Mouse (Mus musculus) midbrain, postnatal 0 days (tissue): ENCODE measurements at regions not wholly inside any gene's neighbourhood (a gene's known extent, or its start where the extent isn't known, plus 50 kb on each side); places are given as distances from the start of the nearest gene placed in this dataset.

Experiments
- ATAC-seq: fragments of 200-750 bp; cut with Nextera tagmentation; 2 replicates; pipeline ENCODE4 v1.8.0; 2017; ENCODE audit warnings: moderate number of reproducible peaks, mild to moderate bottlenecking, moderate TSS enrichment, moderate library complexity; ENCODE audit not compliant: low FRiP score
- DNase-seq: peaks from one replicate; pipeline ENCODE4 v3.0.0-alpha.2; 2015; ENCODE audit warnings: low spot score
- H3K27ac ChIP-seq: fragments of 300-500 bp; sonication (generic); 2 replicates; pipeline ENCODE4 v1.5.1; 2014; ENCODE audit warnings: low read depth, mild to moderate bottlenecking, low read length, mixed read lengths
- H3K27me3 ChIP-seq: fragments of 300-500 bp; sonication (generic); 2 replicates; pipeline ENCODE4 v1.6.1; 2014; ENCODE audit warnings: low read length, control low read depth, mixed read lengths; ENCODE audit not compliant: insufficient read depth
- H3K36me3 ChIP-seq: fragments of 300-500 bp; sonication (generic); 2 replicates; pipeline ENCODE4 v1.6.1; 2014; ENCODE audit warnings: low read length, control low read depth, mixed read lengths; ENCODE audit not compliant: insufficient read depth
- H3K4me1 ChIP-seq: fragments of 300-500 bp; sonication (generic); 2 replicates; pipeline ENCODE4 v1.6.1; 2014; ENCODE audit warnings: mild to moderate bottlenecking, control low read depth, antibody characterized with exemption, low read length, mixed read lengths; ENCODE audit not compliant: insufficient read depth
- H3K4me2 ChIP-seq: fragments of 300-500 bp; sonication (generic); 2 replicates; pipeline ENCODE4 v1.6.1; 2014; ENCODE audit warnings: low read depth, mild to moderate bottlenecking, low read length, mixed read lengths; ENCODE audit not compliant: poor library complexity, severe bottlenecking
- H3K4me3 ChIP-seq: fragments of 300-500 bp; sonication (generic); 2 replicates; pipeline ENCODE4 v1.5.1; 2014; ENCODE audit warnings: low read depth, mild to moderate bottlenecking, low read length, moderate library complexity
- H3K9ac ChIP-seq: fragments of 300-500 bp; sonication (generic); replicated peaks from 2 replicates; pipeline ENCODE4 v1.6.1; 2014; ENCODE audit warnings: mild to moderate bottlenecking, low read length, moderate library complexity, mixed read lengths; ENCODE audit not compliant: poor library complexity, severe bottlenecking
- H3K9me3 ChIP-seq: fragments of 300-500 bp; sonication (generic); 2 replicates; pipeline ENCODE4 v1.6.1; 2016; ENCODE audit warnings: low read length, control low read depth
- CTCF ChIP-seq: IDR thresholded peaks from 2 replicates; pipeline ENCODE4 v1.5.1; 2016; ENCODE audit warnings: antibody characterized with exemption, mild to moderate bottlenecking
- WGBS: fragments of 180-500 bp; shearing (Covaris S2); extraction: QIAGEN DNeasy Blood & Tissue Kit; methylation state at CpG from one replicate; pipeline ENCODE4 v1.1.7; 2014; 5-methylcytosine and 5-hydroxymethylcytosine counted together

DNA sequence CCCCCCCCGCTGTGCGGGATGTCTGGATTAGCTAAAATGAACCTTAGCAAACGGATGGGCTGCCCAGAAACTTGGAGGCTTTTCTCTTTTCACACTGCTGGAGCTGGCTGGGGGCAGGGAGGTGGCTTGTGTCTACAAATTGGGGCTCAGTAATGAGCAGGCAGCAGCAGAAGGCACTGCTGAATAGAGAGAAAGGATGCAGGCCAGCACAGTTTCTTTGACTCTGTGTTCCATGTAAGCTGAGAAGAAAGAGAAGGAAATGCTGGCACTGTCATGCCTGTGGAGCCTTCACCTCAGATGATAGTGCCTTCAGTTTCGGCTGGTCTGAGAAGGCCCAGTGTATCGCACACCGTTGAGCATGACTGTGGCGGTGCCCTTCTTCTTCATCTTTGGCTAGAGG is 305.6 kb upstream of the Adgrl2 start:
- Histone ChIP-seq H3K9me3 (no peaks in the 10 kb centered on the region), H3K27me3 (no peaks in the 10 kb centered on the region), H3K4me2 (no peak overlapping the region), H3K4me1 (0 out of 2 replicates have a peak, but pooled peaks cover 3% of the 10 kb centered on the region), H3K4me3 (no peak overlapping the region), H3K9ac (no peak overlapping the region), H3K36me3 (no peaks in the 10 kb centered on the region), H3K27ac (no peak overlapping the region)
- ATAC-seq (no peak), DNase-seq (peak; percentile 50)
- 26% methylated on average over 6 of the region's 7 CpGs for WGBS
- no peak for TF ChIP-seq CTCF

DNA sequence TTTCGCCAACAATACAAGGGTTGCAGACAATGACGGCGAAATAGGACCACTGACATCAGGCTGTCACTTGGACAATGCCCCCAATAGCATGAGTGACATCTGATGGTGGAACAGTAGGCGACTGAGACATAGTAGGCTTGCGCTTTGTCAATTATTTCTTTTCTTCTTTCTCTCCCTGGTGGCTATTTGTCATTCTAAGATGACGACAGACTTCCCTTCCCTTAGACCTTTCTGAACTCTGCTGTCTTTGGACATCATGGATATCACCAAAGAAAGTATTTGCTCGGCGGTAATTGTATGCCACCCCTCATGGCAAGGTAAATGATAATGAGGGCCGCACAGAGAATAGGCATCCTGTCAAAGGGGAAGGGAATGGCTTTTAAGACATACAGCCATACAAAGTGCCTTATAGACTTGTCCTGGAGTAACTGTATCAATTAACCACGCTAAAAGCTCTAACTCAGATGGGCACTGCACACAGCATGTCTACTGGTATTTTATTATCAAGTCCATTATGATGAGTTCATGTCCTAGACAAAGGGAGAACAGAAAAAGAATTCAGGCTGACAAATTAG is 305.0 kb upstream of the Adgrl2 start:
- ATAC-seq (no peak), DNase-seq (no peak)
- H3K4me1 ChIP-seq, result 0 out of 2 replicates have a peak, but pooled peaks cover 3% of the 10 kb centered on the region
- no peak overlapping the region for H3K4me2 ChIP-seq
- no peaks in the 10 kb centered on the region for H3K27me3 ChIP-seq
- WGBS, result 28% methylated on average over 10 of the region's 10 CpGs
- H3K36me3 ChIP-seq, result no peaks in the 10 kb centered on the region
- no peak for TF ChIP-seq CTCF
- no peak overlapping the region for H3K9ac ChIP-seq
- H3K4me3 ChIP-seq, result no peak overlapping the region
- H3K27ac ChIP-seq, result no peak overlapping the region
- no peaks in the 10 kb centered on the region for H3K9me3 ChIP-seq

DNA sequence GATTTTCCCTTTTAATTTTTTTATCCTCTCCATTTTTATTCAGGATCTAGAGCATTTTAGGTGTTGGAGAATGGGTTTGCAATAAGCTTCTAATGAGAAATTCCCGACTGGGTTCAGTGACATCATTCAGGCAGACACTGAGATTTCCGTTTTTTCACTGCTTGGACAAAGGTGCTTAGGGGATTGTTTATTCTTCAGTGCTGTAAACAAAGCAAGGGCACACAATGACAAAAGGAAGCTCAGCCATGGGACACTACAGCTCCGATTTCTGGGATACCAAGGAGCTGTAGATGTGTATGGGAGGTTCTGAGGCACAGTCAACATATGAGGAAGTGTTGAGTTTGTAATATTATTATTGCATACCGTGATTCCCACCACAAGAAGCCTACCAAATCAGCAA is 304.1 kb upstream of the Adgrl2 start:
- H3K27ac ChIP-seq, result no peak overlapping the region
- H3K36me3 ChIP-seq, result no peaks in the 10 kb centered on the region
- no peak overlapping the region for H3K4me3 ChIP-seq
- no peaks in the 10 kb centered on the region for H3K9me3 ChIP-seq
- no peak for ATAC-seq
- TF ChIP-seq CTCF, result no peak
- H3K4me2 ChIP-seq, result no peak overlapping the region
- no peak overlapping the region for H3K9ac ChIP-seq
- no peaks in the 10 kb centered on the region for H3K27me3 ChIP-seq
- 0 out of 2 replicates have a peak, but pooled peaks cover 3% of the 10 kb centered on the region for H3K4me1 ChIP-seq
- WGBS, result 60% methylated on average over 4 of the region's 4 CpGs
- no peak for DNase-seq

DNA sequence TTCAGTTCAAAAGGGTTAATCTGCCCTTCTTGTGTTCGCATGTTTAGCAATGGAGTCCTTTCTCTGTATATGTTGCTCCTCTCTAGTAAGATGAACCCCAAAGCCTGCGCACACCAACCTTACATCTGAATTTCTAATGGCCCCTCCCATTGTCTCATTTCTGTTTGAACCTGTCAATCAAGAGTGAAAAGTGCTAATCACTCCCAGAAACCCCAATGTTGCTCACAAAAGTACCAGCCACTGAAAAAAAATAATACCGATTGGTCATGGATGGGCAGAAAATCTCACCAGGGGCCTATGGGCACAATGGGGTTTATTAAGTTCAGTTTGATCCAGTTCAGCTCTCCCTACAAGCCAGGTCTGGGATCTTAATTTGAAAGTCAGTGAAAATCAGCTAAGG is 302.1 kb upstream of the Adgrl2 start:
- no peak overlapping the region for H3K27ac ChIP-seq
- H3K4me2 ChIP-seq, result no peak overlapping the region
- H3K36me3 ChIP-seq, result no peaks in the 10 kb centered on the region
- 0 out of 2 replicates have a peak, but pooled peaks cover 3% of the 10 kb centered on the region for H3K4me1 ChIP-seq
- no peaks in the 10 kb centered on the region for H3K27me3 ChIP-seq
- ATAC-seq (no peak), DNase-seq (no peak)
- H3K4me3 ChIP-seq, result no peak overlapping the region
- H3K9me3 ChIP-seq, result no peaks in the 10 kb centered on the region
- H3K9ac ChIP-seq, result no peak overlapping the region
- TF ChIP-seq CTCF, result no peak
- 42% methylated on average over 3 of the region's 3 CpGs for WGBS

DNA sequence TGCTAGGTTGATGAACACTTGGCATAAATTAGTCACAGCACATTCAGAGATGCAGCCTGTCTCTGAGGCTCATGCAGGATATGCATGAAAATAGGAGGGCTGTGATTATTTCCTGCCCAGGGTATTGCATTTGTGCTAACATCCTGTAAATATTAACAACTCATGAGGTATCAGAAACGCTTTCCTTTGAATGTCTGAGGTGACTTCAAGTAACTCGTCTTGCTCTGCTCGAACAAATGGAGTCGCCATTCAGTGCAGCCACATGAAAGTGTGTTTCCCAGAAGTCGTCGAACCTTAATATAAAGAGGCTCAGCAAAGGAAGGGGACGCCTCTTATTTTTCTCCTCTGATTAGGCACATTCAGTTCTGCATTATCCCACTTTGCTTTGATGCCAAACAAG is 301.1 kb upstream of the Adgrl2 start:
- DNase-seq, result no peak
- Histone ChIP-seq H3K36me3 (no peaks in the 10 kb centered on the region), H3K9ac (no peak overlapping the region), H3K27ac (no peak overlapping the region), H3K4me1 (0 out of 2 replicates have a peak, but pooled peaks cover 3% of the 10 kb centered on the region), H3K4me2 (no peak overlapping the region), H3K9me3 (no peaks in the 10 kb centered on the region), H3K4me3 (no peak overlapping the region), H3K27me3 (no peaks in the 10 kb centered on the region)
- TF ChIP-seq CTCF, result no peak
- ATAC-seq, result no peak
- 20% methylated on average over 7 of the region's 7 CpGs for WGBS

DNA sequence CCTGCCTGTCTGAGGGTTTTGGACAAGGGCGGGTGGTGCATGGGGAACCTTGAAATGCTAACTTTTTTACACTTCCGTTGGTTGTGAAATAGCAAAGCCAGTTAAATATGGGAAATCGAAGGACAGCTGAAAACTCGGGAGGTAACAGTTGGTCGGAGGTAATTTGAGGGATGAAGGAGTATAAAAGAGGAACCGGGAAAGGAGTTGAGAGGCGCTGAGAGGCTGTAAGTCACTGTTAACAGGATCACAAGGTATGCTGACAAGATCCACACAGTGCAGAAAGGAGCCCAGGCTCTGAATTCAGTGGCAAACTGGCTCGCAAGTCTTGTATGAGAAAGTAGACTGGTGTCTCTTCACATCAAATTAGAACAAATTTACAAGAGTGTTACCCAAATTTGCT is 299.9 kb upstream of the Adgrl2 start:
- no peaks in the 10 kb centered on the region for H3K9me3 ChIP-seq

More for the DNA sequence above, 299.9 kb upstream of the Adgrl2 start:
- 71% methylated on average over 8 of the region's 8 CpGs for WGBS
- no peak for ATAC-seq
- no peaks in the 10 kb centered on the region for H3K36me3 ChIP-seq
- H3K9ac ChIP-seq, result no peak overlapping the region
- no peaks in the 10 kb centered on the region for H3K27me3 ChIP-seq
- no peak for DNase-seq
- TF ChIP-seq CTCF, result no peak
- no peak overlapping the region for H3K4me2 ChIP-seq
- no peak overlapping the region for H3K4me3 ChIP-seq
- no peaks in the 10 kb centered on the region for H3K4me1 ChIP-seq
- no peak overlapping the region for H3K27ac ChIP-seq
